Mouse (Mus musculus) liver, embryonic 11.5 days (tissue): ENCODE results near the gene Hykk. TPM values are rescaled to one million over a fixed set of nuclear protein-coding genes. Genes with fewer than 3 reads are reported as not detected.

Experiments used
- ATAC-seq: fragments of 200-750 bp; cut with Nextera tagmentation; replicated peaks from 2 replicates; pipeline ENCODE4 v1.8.0; 2017; ENCODE audit warnings: moderate number of reproducible peaks, mild to moderate bottlenecking, moderate TSS enrichment, moderate library complexity; ENCODE audit not compliant: low FRiP score
- DNase-seq: peaks from one replicate; pipeline ENCODE4 v3.0.0-alpha.2; 2017; ENCODE audit warnings: low spot score
- H3K27ac ChIP-seq: fragments of 300-500 bp; sonication (generic); 2 replicates; pipeline ENCODE4 v1.5.1; 2014; ENCODE audit warnings: mild to moderate bottlenecking, low read depth, low read length, control low read depth
- H3K27me3 ChIP-seq: fragments of 300-500 bp; sonication (generic); replicated peaks from 2 replicates; pipeline ENCODE4 v1.6.1; 2014; ENCODE audit warnings: low read length, mixed read lengths; ENCODE audit not compliant: control insufficient read depth, insufficient read depth
- H3K36me3 ChIP-seq: fragments of 300-500 bp; sonication (generic); 2 replicates; pipeline ENCODE4 v1.6.1; 2014; ENCODE audit warnings: mild to moderate bottlenecking, low read length, moderate library complexity, mixed read lengths; ENCODE audit not compliant: control insufficient read depth, insufficient read depth
- H3K4me1 ChIP-seq: fragments of 300-500 bp; sonication (generic); replicated peaks from 2 replicates; pipeline ENCODE4 v1.6.1; 2014; ENCODE audit warnings: low read length, mixed read lengths; ENCODE audit not compliant: control insufficient read depth, insufficient read depth
- H3K4me2 ChIP-seq: fragments of 300-500 bp; sonication (generic); 2 replicates; pipeline ENCODE4 v1.6.1; 2014; ENCODE audit warnings: mild to moderate bottlenecking, control low read depth, moderate library complexity
- H3K4me3 ChIP-seq: fragments of 300-500 bp; sonication (generic); 2 replicates; pipeline ENCODE4 v1.5.1; 2014; ENCODE audit warnings: low read depth, low read length, control low read depth
- H3K9ac ChIP-seq: fragments of 300-500 bp; sonication (generic); 2 replicates; pipeline ENCODE4 v1.6.1; 2014; ENCODE audit warnings: low read depth, low read length, control low read depth
- H3K9me3 ChIP-seq: fragments of 300-500 bp; sonication (generic); 2 replicates; pipeline ENCODE4 v1.6.1; 2016; ENCODE audit warnings: low read length, inconsistent platforms, mixed read lengths; ENCODE audit not compliant: control insufficient read depth
- WGBS: fragments of 180-500 bp; shearing (Covaris S2); extraction: QIAGEN DNeasy Blood & Tissue Kit; methylation state at CpG from one replicate; pipeline ENCODE4 v1.1.7; 2014; 5-methylcytosine and 5-hydroxymethylcytosine counted together
- polyA plus RNA-seq: library from polyadenylated mRNA; unstranded; fragments of >200 nt; fragmentation: Nextera tagmentation; extraction: Ambion mirVana; gene quantifications from 2 replicates; pipeline ENCODE4 v1.2.1, GENCODE M21; 2014

The Hykk gene
- polyA plus RNA-seq, 1 experiment from 2014 or later, result 1.9 TPM

- H3K9ac ChIP-seq, result no peak overlapping the region
- no peaks in the 10 kb centered on the region for H3K36me3 ChIP-seq
- H3K27me3 ChIP-seq, result 0 out of 2 replicates have a peak, but pooled peaks cover 2% of the 10 kb centered on the region
- peaks cover 3% of the 10 kb centered on the region; the same call in 1 of the 2 replicates for H3K9me3 ChIP-seq
- H3K4me2 ChIP-seq, result no peak overlapping the region
- ATAC-seq (no peak), DNase-seq (no peak)
- no peak overlapping the region for H3K27ac ChIP-seq
- H3K4me3 ChIP-seq, result no peak overlapping the region
- 0 out of 2 replicates have a peak, but pooled peaks cover 4% of the 10 kb centered on the region for H3K4me1 ChIP-seq
- 88% methylated on average over 5 of the region's 5 CpGs for WGBS
These were observed 1.7 kb downstream of the Hykk start for GRCm38 (mm10) chr9:54918781-54919180.

GRCm38 (mm10) chr9:54919946-54920345 lies 2.9 kb downstream of the Hykk start:
- WGBS, result 57% methylated on average over 4 of the region's 4 CpGs
- Histone ChIP-seq H3K9ac (no peak overlapping the region), H3K27me3 (0 out of 2 replicates have a peak, but pooled peaks cover 2% of the 10 kb centered on the region), H3K4me2 (no peak overlapping the region), H3K27ac (no peak overlapping the region), H3K4me1 (0 out of 2 replicates have a peak, but pooled peaks cover 4% of the 10 kb centered on the region), H3K36me3 (no peaks in the 10 kb centered on the region), H3K9me3 (peaks cover 3% of the 10 kb centered on the region; the same call in 1 of the 2 replicates), H3K4me3 (no peak overlapping the region)
- no peak for ATAC-seq
- no peak for DNase-seq

GRCm38 (mm10) chr9:54930741-54931140 lies 13.7 kb downstream of the Hykk start:
- Histone ChIP-seq H3K9me3 (no peaks in the 10 kb centered on the region), H3K9ac (no peak overlapping the region), H3K4me3 (no peak overlapping the region), H3K4me1 (no peaks in the 10 kb centered on the region), H3K36me3 (no peaks in the 10 kb centered on the region), H3K4me2 (no peak overlapping the region), H3K27ac (no peak overlapping the region), H3K27me3 (no peaks in the 10 kb centered on the region)
- ATAC-seq, result no peak
- 76% methylated on average over 1 of the region's 1 CpGs for WGBS
- no peak for DNase-seq

- DNase-seq (no peak), ATAC-seq (no peak)
- Histone ChIP-seq H3K36me3 (no peaks in the 10 kb centered on the region), H3K27ac (no peak overlapping the region), H3K4me3 (no peak overlapping the region), H3K27me3 (no peaks in the 10 kb centered on the region), H3K4me1 (no peaks in the 10 kb centered on the region), H3K4me2 (no peak overlapping the region), H3K9ac (no peak overlapping the region), H3K9me3 (no peaks in the 10 kb centered on the region)
- 13% methylated on average over 1 of the region's 1 CpGs for WGBS
These were observed 14.7 kb downstream of the Hykk start for GRCm38 (mm10) chr9:54931765-54932164.

GRCm38 (mm10) chr9:54932379-54932778 lies 15.3 kb downstream of the Hykk start:
- Histone ChIP-seq H3K9me3 (no peaks in the 10 kb centered on the region), H3K4me1 (no peaks in the 10 kb centered on the region), H3K36me3 (no peaks in the 10 kb centered on the region), H3K27ac (no peak overlapping the region), H3K4me3 (no peak overlapping the region), H3K27me3 (no peaks in the 10 kb centered on the region), H3K9ac (no peak overlapping the region), H3K4me2 (no peak overlapping the region)
- WGBS, result 56% methylated on average over 2 of the region's 2 CpGs
- no peak for ATAC-seq
- DNase-seq, result no peak

GRCm38 (mm10) chr9:54942071-54942470 lies 25.0 kb downstream of the Hykk start:
- Histone ChIP-seq H3K27me3 (no peaks in the 10 kb centered on the region), H3K27ac (no peak overlapping the region), H3K4me2 (no peak overlapping the region), H3K9me3 (no peaks in the 10 kb centered on the region), H3K4me1 (no peaks in the 10 kb centered on the region), H3K36me3 (no peaks in the 10 kb centered on the region), H3K9ac (no peak overlapping the region), H3K4me3 (no peak overlapping the region)
- DNase-seq (no peak), ATAC-seq (no peak)
- 86% methylated on average over 4 of the region's 4 CpGs for WGBS

GRCm38 (mm10) chr9:54944467-54944866 lies 27.4 kb downstream of the Hykk start:
- WGBS, result 58% methylated on average over 2 of the region's 2 CpGs
- Histone ChIP-seq H3K4me2 (no peak overlapping the region), H3K27me3 (no peaks in the 10 kb centered on the region), H3K4me3 (no peak overlapping the region), H3K9ac (no peak overlapping the region), H3K4me1 (no peaks in the 10 kb centered on the region), H3K27ac (no peak overlapping the region), H3K9me3 (no peaks in the 10 kb centered on the region), H3K36me3 (no peaks in the 10 kb centered on the region)
- DNase-seq (no peak), ATAC-seq (no peak)

DNA sequence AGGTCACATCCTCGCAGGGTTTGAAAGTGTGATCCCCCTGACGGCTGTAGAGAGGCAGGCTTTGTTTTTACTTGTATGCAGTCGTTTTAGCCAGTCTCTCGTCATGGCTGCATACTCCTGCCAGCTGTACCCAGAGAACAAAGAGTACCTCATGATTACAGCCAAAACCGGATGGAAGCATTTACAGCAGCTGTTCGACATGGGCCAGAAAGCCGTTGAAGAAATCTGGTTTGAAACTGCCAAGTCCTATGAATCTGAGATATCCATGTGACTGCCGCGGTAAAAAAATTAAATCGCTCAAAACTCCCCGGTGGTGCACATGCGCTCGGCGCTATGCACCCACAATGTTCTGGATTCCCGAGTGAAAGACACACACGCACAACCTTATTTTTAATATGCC lies 29.2 kb downstream of the Hykk start:
- Histone ChIP-seq H3K27ac (no peak overlapping the region), H3K27me3 (no peaks in the 10 kb centered on the region), H3K9me3 (no peaks in the 10 kb centered on the region), H3K4me2 (no peak overlapping the region), H3K36me3 (no peaks in the 10 kb centered on the region), H3K4me1 (no peaks in the 10 kb centered on the region), H3K4me3 (no peak overlapping the region), H3K9ac (no peak overlapping the region)
- DNase-seq (no peak), ATAC-seq (no peak)
- 71% methylated on average over 16 of the region's 16 CpGs for WGBS

GRCm38 (mm10) chr9:54949465-54949864 lies 32.4 kb downstream of the Hykk start:
- Histone ChIP-seq H3K36me3 (peaks cover 15% of the 10 kb centered on the region), H3K4me3 (no peak overlapping the region), H3K27ac (no peak overlapping the region), H3K4me1 (peaks cover 11% of the 10 kb centered on the region), H3K9ac (no peak overlapping the region), H3K4me2 (no peak overlapping the region), H3K27me3 (no peaks in the 10 kb centered on the region), H3K9me3 (no peaks in the 10 kb centered on the region)
- ATAC-seq, result no peak
- DNase-seq, result no peak
